Mouse (Mus musculus): ENCODE results near the gene Pin1. TPM values are rescaled to one million over a fixed set of nuclear protein-coding genes. Genes with fewer than 3 reads are reported as not detected.

Gene Pin1
- total RNA-seq, 1 experiment, result 66.6 TPM

- TF ChIP-seq ZNF384 (IDR thresholded peaks at IDR 0.05; ENCODE audit: low read depth, low read length) (no peak), ZC3H11A (IDR thresholded peaks at IDR 0.05; ENCODE audit: borderline replicate concordance, low read depth, low read length) (no peak), MAFK (IDR thresholded peaks at IDR 0.05; ENCODE audit: insufficient read depth, low read depth, low read length) (no peak), CHD2 (IDR thresholded peaks at IDR 0.05; ENCODE audit: low read depth, low read length) (no peak), HCFC1 (IDR thresholded peaks at IDR 0.05; ENCODE audit: borderline replicate concordance, insufficient read depth, low read length) (no peak)
- Histone ChIP-seq H3K9me3 (ENCODE audit: control insufficient read depth, insufficient read depth, low read depth, low read length) (no peaks in the 10 kb centered on the region), H3K4me1 (ENCODE audit: control insufficient read depth in 2 of 2, insufficient read depth in 2 of 2, low read length in 2 of 2, poor library complexity in 1 of 2) (no peaks in the 10 kb centered on the region)
Observed at GRCm38 (mm10) chr9:20705420-20705819, 53.5 kb downstream of the Pin1 start.

GRCm38 (mm10) chr9:20705981-20706380 lies 54.1 kb downstream of the Pin1 start:
- Histone ChIP-seq H3K9me3 (ENCODE audit: control insufficient read depth, insufficient read depth, low read depth, low read length) (no peaks in the 10 kb centered on the region), H3K4me1 (ENCODE audit: control insufficient read depth in 2 of 2, insufficient read depth in 2 of 2, low read length in 2 of 2, poor library complexity in 1 of 2) (no peaks in the 10 kb centered on the region), H3K27ac (ENCODE audit: insufficient read depth, low read depth, low read length, poor library complexity, severe bottlenecking) (no peak overlapping the region), H3K36me3 (ENCODE audit: control insufficient read depth, insufficient read depth, low read length, poor library complexity, severe bottlenecking) (no peaks in the 10 kb centered on the region), H3K4me3 (ENCODE audit: insufficient read depth in 1 of 2, low read depth in 1 of 2, low read length in 2 of 2, poor library complexity in 1 of 2, severe bottlenecking in 1 of 2) (no peak overlapping the region), H3K9ac (ENCODE audit: insufficient read depth, low read depth, low read length, poor library complexity, severe bottlenecking) (no peak overlapping the region)
- no peak for DNase-seq (ENCODE audit: low read depth, low spot score)
- in situ Hi-C loops (cut with MboI; ENCODE audit: low sequenced_read_pairs in 2 of 2, unreplicated experiment in 2 of 2), result no loop called here
- TF ChIP-seq ZNF384 (IDR thresholded peaks at IDR 0.05; ENCODE audit: low read depth, low read length) (no peak), CHD2 (IDR thresholded peaks at IDR 0.05; ENCODE audit: low read depth, low read length) (no peak), ZC3H11A (IDR thresholded peaks at IDR 0.05; ENCODE audit: borderline replicate concordance, low read depth, low read length) (no peak), HCFC1 (IDR thresholded peaks at IDR 0.05; ENCODE audit: borderline replicate concordance, insufficient read depth, low read length) (no peak), MAFK (IDR thresholded peaks at IDR 0.05; ENCODE audit: insufficient read depth, low read depth, low read length) (no peak)

More at GRCm38 (mm10) chr9:20705420-20705819, 53.5 kb downstream of the Pin1 start:
- no peaks in the 10 kb centered on the region for H3K36me3 ChIP-seq (ENCODE audit: control insufficient read depth, insufficient read depth, low read length, poor library complexity, severe bottlenecking)
- no peak overlapping the region for H3K9ac ChIP-seq (ENCODE audit: insufficient read depth, low read depth, low read length, poor library complexity, severe bottlenecking)
- in situ Hi-C loops (cut with MboI; ENCODE audit: low sequenced_read_pairs in 2 of 2, unreplicated experiment in 2 of 2), result no loop called here
- no peak overlapping the region for H3K27ac ChIP-seq (ENCODE audit: insufficient read depth, low read depth, low read length, poor library complexity, severe bottlenecking)
- no peak for DNase-seq (ENCODE audit: low read depth, low spot score)
- H3K4me3 ChIP-seq (ENCODE audit: insufficient read depth in 1 of 2, low read depth in 1 of 2, low read length in 2 of 2, poor library complexity in 1 of 2, severe bottlenecking in 1 of 2), result no peak overlapping the region

- no peak for DNase-seq (ENCODE audit: low read depth, low spot score)
- Histone ChIP-seq H3K9me3 (ENCODE audit: control insufficient read depth, insufficient read depth, low read depth, low read length) (no peaks in the 10 kb centered on the region), H3K4me1 (ENCODE audit: control insufficient read depth in 2 of 2, insufficient read depth in 2 of 2, low read length in 2 of 2, poor library complexity in 1 of 2) (no peaks in the 10 kb centered on the region), H3K27ac (ENCODE audit: insufficient read depth, low read depth, low read length, poor library complexity, severe bottlenecking) (no peak overlapping the region), H3K9ac (ENCODE audit: insufficient read depth, low read depth, low read length, poor library complexity, severe bottlenecking) (no peak overlapping the region), H3K4me3 (ENCODE audit: insufficient read depth in 1 of 2, low read depth in 1 of 2, low read length in 2 of 2, poor library complexity in 1 of 2, severe bottlenecking in 1 of 2) (no peak overlapping the region), H3K36me3 (ENCODE audit: control insufficient read depth, insufficient read depth, low read length, poor library complexity, severe bottlenecking) (no peaks in the 10 kb centered on the region)
- in situ Hi-C loops (cut with MboI; ENCODE audit: low sequenced_read_pairs in 2 of 2, unreplicated experiment in 2 of 2), result no loop called here
- no peak for TF ChIP-seq ZNF384 (IDR thresholded peaks at IDR 0.05; ENCODE audit: low read depth, low read length)
Observed at GRCm38 (mm10) chr9:20710471-20710870, 58.6 kb downstream of the Pin1 start.

- Histone ChIP-seq H3K9me3 (ENCODE audit: control insufficient read depth, insufficient read depth, low read depth, low read length) (no peaks in the 10 kb centered on the region), H3K9ac (ENCODE audit: insufficient read depth, low read depth, low read length, poor library complexity, severe bottlenecking) (no peak overlapping the region), H3K27ac (ENCODE audit: insufficient read depth, low read depth, low read length, poor library complexity, severe bottlenecking) (no peak overlapping the region), H3K4me3 (ENCODE audit: insufficient read depth in 1 of 2, low read depth in 1 of 2, low read length in 2 of 2, poor library complexity in 1 of 2, severe bottlenecking in 1 of 2) (no peak overlapping the region), H3K36me3 (ENCODE audit: control insufficient read depth, insufficient read depth, low read length, poor library complexity, severe bottlenecking) (no peaks in the 10 kb centered on the region), H3K4me1 (ENCODE audit: control insufficient read depth in 2 of 2, insufficient read depth in 2 of 2, low read length in 2 of 2, poor library complexity in 1 of 2) (no peaks in the 10 kb centered on the region)
- TF ChIP-seq HCFC1 (IDR thresholded peaks at IDR 0.05; ENCODE audit: borderline replicate concordance, insufficient read depth, low read length), result no peak
- no peak for TF ChIP-seq MAFK (IDR thresholded peaks at IDR 0.05; ENCODE audit: insufficient read depth, low read depth, low read length)
- TF ChIP-seq ZNF384 (IDR thresholded peaks at IDR 0.05; ENCODE audit: low read depth, low read length), result no peak
- in situ Hi-C loops (cut with MboI; ENCODE audit: low sequenced_read_pairs in 2 of 2, unreplicated experiment in 2 of 2), result no loop called here
- DNase-seq (ENCODE audit: low read depth, low spot score), result no peak
Observed at GRCm38 (mm10) chr9:20712934-20713477, 61.1 kb downstream of the Pin1 start.

GRCm38 (mm10) chr9:20713478-20713987 lies 61.6 kb downstream of the Pin1 start:
- Histone ChIP-seq H3K4me1 (ENCODE audit: control insufficient read depth in 2 of 2, insufficient read depth in 2 of 2, low read length in 2 of 2, poor library complexity in 1 of 2) (no peaks in the 10 kb centered on the region), H3K36me3 (ENCODE audit: control insufficient read depth, insufficient read depth, low read length, poor library complexity, severe bottlenecking) (no peaks in the 10 kb centered on the region), H3K4me3 (ENCODE audit: insufficient read depth in 1 of 2, low read depth in 1 of 2, low read length in 2 of 2, poor library complexity in 1 of 2, severe bottlenecking in 1 of 2) (no peak overlapping the region), H3K27ac (ENCODE audit: insufficient read depth, low read depth, low read length, poor library complexity, severe bottlenecking) (no peak overlapping the region), H3K9ac (ENCODE audit: insufficient read depth, low read depth, low read length, poor library complexity, severe bottlenecking) (no peak overlapping the region), H3K9me3 (ENCODE audit: control insufficient read depth, insufficient read depth, low read depth, low read length) (no peaks in the 10 kb centered on the region)
- DNase-seq (ENCODE audit: low read depth, low spot score), result no peak
- in situ Hi-C loops (cut with MboI; ENCODE audit: low sequenced_read_pairs in 2 of 2, unreplicated experiment in 2 of 2), result no loop called here
- TF ChIP-seq ZC3H11A (IDR thresholded peaks at IDR 0.05; ENCODE audit: borderline replicate concordance, low read depth, low read length) (no peak), MAFK (IDR thresholded peaks at IDR 0.05; ENCODE audit: insufficient read depth, low read depth, low read length) (no peak), HCFC1 (IDR thresholded peaks at IDR 0.05; ENCODE audit: borderline replicate concordance, insufficient read depth, low read length) (no peak), ZNF384 (IDR thresholded peaks at IDR 0.05; ENCODE audit: low read depth, low read length) (no peak), CHD2 (IDR thresholded peaks at IDR 0.05; ENCODE audit: low read depth, low read length) (no peak)

All from ES-E14 (cell line).